Mouse (Mus musculus) liver, embryonic 14.5 days (tissue): ENCODE data around the gene Hmcn2.

Experiments used
- CTCF ChIP-seq: IDR thresholded peaks from 2 replicates; pipeline ENCODE4 v1.5.1; 2016; ENCODE audit warnings: antibody characterized with exemption, low read depth, control low read depth
- EP300 ChIP-seq: IDR thresholded peaks from 2 replicates; pipeline ENCODE4 v1.6.1; 2016; ENCODE audit warnings: antibody characterized with exemption, low read depth

DNA sequence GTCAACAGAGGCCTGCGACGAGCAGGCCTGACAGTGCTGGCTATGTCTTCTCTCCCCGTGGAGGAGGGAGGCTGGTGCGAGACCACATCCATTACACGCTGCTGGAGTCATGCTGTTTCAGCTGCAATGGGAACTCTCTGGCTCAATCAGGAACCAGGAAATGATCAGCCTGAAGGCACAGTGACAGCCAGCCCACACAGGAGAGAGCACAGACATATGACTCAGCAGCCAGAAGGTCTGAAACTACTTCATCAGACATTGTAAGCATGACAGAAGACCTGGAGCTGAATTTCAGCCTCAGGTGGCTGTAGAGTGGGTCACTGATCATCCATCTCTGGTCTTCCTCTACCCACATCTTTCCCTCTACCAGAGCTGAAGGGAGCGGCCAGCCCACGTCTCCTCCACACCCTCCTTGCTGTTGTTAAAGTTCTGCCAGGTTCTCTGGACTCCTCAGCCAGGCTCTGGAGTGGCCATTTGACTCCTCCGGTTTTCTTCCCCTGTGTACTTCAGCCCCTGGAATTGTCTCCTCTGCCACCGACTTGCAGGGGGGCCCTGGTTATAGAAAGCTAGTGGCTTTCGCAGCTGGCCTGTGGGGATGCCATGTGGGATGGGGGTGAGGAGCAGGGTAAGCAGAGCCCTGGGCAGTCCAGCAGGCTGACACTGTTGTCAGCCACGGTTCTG is 128.4 kb downstream of the Hmcn2 start:
- TF ChIP-seq CTCF (no peak), EP300 (no peak)
